Mouse (Mus musculus): ENCODE measurements around the gene BC025920. TPM values are rescaled to one million over a fixed set of nuclear protein-coding genes. Genes with fewer than 3 reads are reported as not detected.
"Not testable (repeated sequence)": the region's sequence is repeated elsewhere in the genome, so short reads cannot be mapped to it uniquely, and the experiment has no call there.

The BC025920 gene
- polyA plus RNA-seq, 1 experiment from 2014 or later = 2.1 TPM

DNA sequence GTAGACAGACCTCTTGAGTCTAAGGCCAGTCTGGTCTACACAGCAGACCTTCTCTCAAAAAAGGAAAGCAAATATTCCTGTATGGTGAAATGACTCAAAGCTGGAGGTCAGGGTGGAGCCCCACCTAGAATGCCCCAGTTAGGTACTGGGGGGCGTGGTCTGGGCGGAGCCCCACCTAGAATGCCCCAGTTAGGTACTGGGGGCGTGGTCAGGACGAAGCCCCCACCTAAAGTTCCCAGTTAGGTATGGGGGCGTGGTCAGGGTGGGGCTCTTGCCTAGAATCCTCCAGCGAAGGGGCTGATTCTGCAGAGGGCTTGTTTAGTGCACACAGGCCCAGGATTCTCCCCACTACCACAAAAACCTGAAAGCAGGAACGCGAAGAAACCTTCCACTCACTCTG, 17.4 kb downstream of the BC025920 start:
- Histone ChIP-seq H3K9me3 (no peaks in the 10 kb centered on the region), H3K27ac (no peak overlapping the region), H3K36me3 (peaks cover 61% of the 10 kb centered on the region), H3K4me1 (replicated peaks) (peaks cover 20% of the 10 kb centered on the region), H3K27me3 (ENCODE audit: insufficient read depth, poor library complexity, severe bottlenecking) (no peaks in the 10 kb centered on the region), H3K4me3 (no peak overlapping the region)
- WGBS = 59% methylated on average over 8 of the region's 8 CpGs
- no peak for DNase-seq (ENCODE audit: low spot score)

GRCm38 (mm10) chr10:81626101-81626993, 20.3 kb downstream of the BC025920 start:
- WGBS = 90% methylated on average over 22 of the region's 22 CpGs
- DNase-seq (ENCODE audit: low spot score) = no peak
- no peaks in the 10 kb centered on the region for H3K9me3 ChIP-seq
- peaks cover 45% of the 10 kb centered on the region for H3K36me3 ChIP-seq
- no peaks in the 10 kb centered on the region; the same call in 1 of the 2 replicates for H3K27me3 ChIP-seq (ENCODE audit: insufficient read depth, poor library complexity, severe bottlenecking)
- peak overlapping the region; percentile 92 for H3K27ac ChIP-seq
- peaks cover 24% of the 10 kb centered on the region for H3K4me1 ChIP-seq (replicated peaks)
- H3K4me3 ChIP-seq = peak overlapping the region; percentile 70

GRCm38 (mm10) chr10:81626994-81627835, 21.1 kb downstream of the BC025920 start, which contains the start of gene Sirt6:
TSS of gene Sirt6 (minus strand) at chr10:81627797.
- peaks cover under 1% of the 10 kb centered on the region; the same call in 1 of the 2 replicates for H3K27me3 ChIP-seq (ENCODE audit: insufficient read depth, poor library complexity, severe bottlenecking)
- peak; percentile 93 for DNase-seq (ENCODE audit: low spot score)
- H3K4me3 ChIP-seq = peak within 1 kb of the TSS; percentile 70
- H3K27ac ChIP-seq = peak within 1 kb of the TSS; percentile 92
- no peaks in the 10 kb centered on the region for H3K9me3 ChIP-seq
- peaks cover 27% of the 10 kb centered on the region for H3K4me1 ChIP-seq (replicated peaks)
- H3K36me3 ChIP-seq = peaks cover 37% of the 10 kb centered on the region
- WGBS = 6% methylated on average over 40 of the region's 40 CpGs

GRCm38 (mm10) chr10:81627836-81628220, 21.8 kb downstream of the BC025920 start:
- Histone ChIP-seq H3K9me3 (no peaks in the 10 kb centered on the region), H3K4me3 (peak overlapping the region; percentile 70), H3K36me3 (peaks cover 31% of the 10 kb centered on the region), H3K27ac (peak overlapping the region; percentile 92), H3K4me1 (replicated peaks) (peaks cover 27% of the 10 kb centered on the region), H3K27me3 (ENCODE audit: insufficient read depth, poor library complexity, severe bottlenecking) (peaks cover 5% of the 10 kb centered on the region; the same call in 1 of the 2 replicates)
- DNase-seq (ENCODE audit: low spot score) = no peak
- WGBS = 73% methylated on average over 7 of the region's 7 CpGs

DNA sequence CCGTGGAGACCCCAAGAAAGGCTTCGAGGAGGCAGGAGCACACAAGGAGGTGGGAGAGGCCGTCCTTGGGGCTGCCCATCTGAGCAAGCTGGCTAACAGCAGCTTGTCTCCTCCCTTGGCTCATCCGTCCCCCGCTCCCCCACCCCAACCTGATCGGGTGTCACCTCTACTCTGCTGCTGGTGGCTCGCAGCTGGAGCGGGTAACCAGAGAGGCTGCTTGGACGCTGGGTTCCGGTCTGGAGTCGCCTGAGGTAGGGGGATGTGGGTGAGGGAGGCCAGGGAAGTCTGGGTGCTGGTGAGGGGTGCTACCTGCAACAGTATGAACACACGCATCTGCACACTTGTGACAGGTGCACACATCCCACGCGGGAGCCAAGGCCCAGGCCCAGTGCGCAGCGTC, 22.3 kb downstream of the BC025920 start, which contains the start of gene Ankrd24:
Gene Ankrd24 (plus strand): TSS at position 151 of the 400 bp plus-strand sequence.
- H3K27me3 ChIP-seq (ENCODE audit: insufficient read depth, poor library complexity, severe bottlenecking) = peaks cover 5% of the 10 kb centered on the region; the same call in 1 of the 2 replicates
- peak within 1 kb of the TSS; percentile 70 for H3K4me3 ChIP-seq
- DNase-seq (ENCODE audit: low spot score) = no peak
- peaks cover 25% of the 10 kb centered on the region for H3K36me3 ChIP-seq
- whole genome bisulfite sequencing = 83% methylated on average over 16 of the region's 16 CpGs
- no peaks in the 10 kb centered on the region for H3K9me3 ChIP-seq
- H3K4me1 ChIP-seq (replicated peaks) = peaks cover 32% of the 10 kb centered on the region
- H3K27ac ChIP-seq = peak within 1 kb of the TSS; percentile 92

- Histone ChIP-seq H3K27ac (peak overlapping the region; percentile 79), H3K4me1 (replicated peaks) (peaks cover 20% of the 10 kb centered on the region), H3K9me3 (no peaks in the 10 kb centered on the region), H3K4me3 (peak overlapping the region; percentile 58), H3K27me3 (ENCODE audit: insufficient read depth, poor library complexity, severe bottlenecking) (peaks cover 23% of the 10 kb centered on the region), H3K36me3 (no peaks in the 10 kb centered on the region)
- peak; percentile 86 for DNase-seq (ENCODE audit: low spot score)
- WGBS = 4% methylated on average over 37 of the region's 37 CpGs
Measured at GRCm38 (mm10) chr10:81633253-81634099, 27.4 kb downstream of the BC025920 start.

GRCm38 (mm10) chr10:81636338-81636737, 30.3 kb downstream of the BC025920 start:
- no peak overlapping the region for H3K4me3 ChIP-seq
- peaks cover 19% of the 10 kb centered on the region for H3K4me1 ChIP-seq (replicated peaks)
- no peaks in the 10 kb centered on the region for H3K36me3 ChIP-seq
- 20% methylated on average over 8 of the region's 8 CpGs for WGBS
- H3K9me3 ChIP-seq = no peaks in the 10 kb centered on the region
- peaks cover 23% of the 10 kb centered on the region for H3K27me3 ChIP-seq (ENCODE audit: insufficient read depth, poor library complexity, severe bottlenecking)
- DNase-seq (ENCODE audit: low spot score) = no peak
- H3K27ac ChIP-seq = no peak overlapping the region

GRCm38 (mm10) chr10:81638101-81638500, 32.0 kb downstream of the BC025920 start:
- H3K36me3 ChIP-seq = no peaks in the 10 kb centered on the region
- no peak overlapping the region for H3K4me3 ChIP-seq
- no peaks in the 10 kb centered on the region for H3K9me3 ChIP-seq
- DNase-seq (ENCODE audit: low spot score) = no peak
- H3K27ac ChIP-seq = no peak overlapping the region
- WGBS = 77% methylated on average over 6 of the region's 6 CpGs
- peaks cover 18% of the 10 kb centered on the region for H3K27me3 ChIP-seq (ENCODE audit: insufficient read depth, poor library complexity, severe bottlenecking)
- H3K4me1 ChIP-seq (replicated peaks) = peaks cover 31% of the 10 kb centered on the region

GRCm38 (mm10) chr10:81640825-81641224, 34.8 kb downstream of the BC025920 start:
- 54% methylated on average over 4 of the region's 4 CpGs for WGBS
- not testable (repeated sequence) for H3K27me3 ChIP-seq (ENCODE audit: insufficient read depth, poor library complexity, severe bottlenecking); H3K36me3 ChIP-seq; DNase-seq (ENCODE audit: low spot score); H3K27ac ChIP-seq; H3K9me3 ChIP-seq; H3K4me3 ChIP-seq
- H3K4me1 ChIP-seq (replicated peaks) = peaks cover 31% of the 10 kb centered on the region

DNA sequence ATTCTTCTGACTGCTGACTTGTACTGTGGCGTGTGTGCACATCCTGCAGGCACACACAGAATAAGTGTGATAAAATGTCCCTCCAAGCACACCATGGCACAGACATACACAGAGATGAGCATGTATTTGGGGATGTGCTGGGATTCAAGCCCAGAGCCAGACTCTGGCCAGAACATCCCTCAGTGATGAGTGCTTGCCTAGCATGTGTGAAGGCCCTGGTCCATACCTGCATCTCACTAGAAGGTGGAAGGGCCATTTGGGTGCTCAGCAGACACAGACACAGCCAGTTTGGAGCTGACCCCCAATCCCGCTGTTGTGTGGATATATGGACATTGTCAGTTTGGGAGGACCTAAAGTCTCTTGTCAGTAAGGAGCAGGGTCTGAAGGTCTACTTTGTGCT, 35.5 kb downstream of the BC025920 start:
- H3K9me3 ChIP-seq = no peaks in the 10 kb centered on the region
- no peaks in the 10 kb centered on the region for H3K36me3 ChIP-seq
- no peak overlapping the region for H3K27ac ChIP-seq
- H3K4me3 ChIP-seq = no peak overlapping the region; the same call in 1 of the 2 replicates
- no peak for DNase-seq (ENCODE audit: low spot score)
- WGBS = 91% methylated on average over 2 of the region's 2 CpGs
- H3K4me1 ChIP-seq (replicated peaks) = peaks cover 31% of the 10 kb centered on the region
- H3K27me3 ChIP-seq (ENCODE audit: insufficient read depth, poor library complexity, severe bottlenecking) = peaks cover 10% of the 10 kb centered on the region; the same call in 1 of the 2 replicates

- peak overlapping the region; percentile 85 for H3K4me3 ChIP-seq
- WGBS = 81% methylated on average over 8 of the region's 8 CpGs
- H3K4me1 ChIP-seq (replicated peaks) = peaks cover 31% of the 10 kb centered on the region
- peak overlapping the region; percentile 94; the same call in 1 of the 2 replicates for H3K27ac ChIP-seq
- no peaks in the 10 kb centered on the region for H3K36me3 ChIP-seq
- peaks cover 12% of the 10 kb centered on the region; the same call in 1 of the 2 replicates for H3K27me3 ChIP-seq (ENCODE audit: insufficient read depth, poor library complexity, severe bottlenecking)
- no peak for DNase-seq (ENCODE audit: low spot score)
- no peaks in the 10 kb centered on the region for H3K9me3 ChIP-seq
Measured at GRCm38 (mm10) chr10:81641978-81642647, 36.0 kb downstream of the BC025920 start.

All from hindbrain, embryonic 10.5 days (tissue).